Mouse (Mus musculus) heart, adult 8-10 months (tissue): ENCODE measurements around the gene Gm21915. TPM values are rescaled to one million over a fixed set of nuclear protein-coding genes. Genes with fewer than 3 reads are reported as not detected.

Experiments used
- DNase-seq: peaks from one replicate; pipeline ENCODE4 v3.0.0; 2022; ENCODE audit warnings: low spot score
- total RNA-seq, 4 experiments: library from RNA; stranded (reverse); gene quantifications; 2 replicates each; pipeline ENCODE4 v1.2.4; 2022

Gm21915 gene
- total RNA-seq, 4 experiments from 2014 or later, result not detected

DNA sequence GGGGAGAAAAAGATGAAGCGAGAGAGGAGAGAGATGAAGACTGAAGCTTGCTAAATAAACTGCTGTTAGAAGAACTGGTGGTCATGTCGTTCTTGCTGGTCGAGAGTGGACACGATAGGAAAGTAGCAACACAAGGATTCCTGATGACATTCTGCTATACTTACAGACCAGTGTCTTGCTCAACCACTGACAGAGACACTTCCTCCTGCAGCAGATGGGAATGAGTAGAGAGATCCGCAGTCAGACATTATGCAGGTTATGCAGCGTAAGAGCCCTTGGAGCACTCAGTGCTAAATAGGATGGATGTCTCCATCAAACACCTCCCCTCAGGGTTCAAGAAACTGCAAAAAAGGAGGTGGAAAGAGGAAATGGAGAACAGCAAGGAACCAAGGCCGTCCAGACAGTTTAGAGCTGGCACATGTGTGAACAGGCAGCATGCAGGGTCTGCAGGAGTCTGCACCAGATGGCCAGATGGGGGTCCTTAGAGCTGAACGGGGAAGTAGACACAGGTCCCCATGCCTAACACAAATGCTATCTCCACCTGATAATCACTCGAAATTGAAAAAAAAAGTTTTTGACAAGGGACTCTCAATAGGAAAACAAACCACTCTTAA, 4.1 kb upstream of the Gm21915 start:
- no peak for DNase-seq

DNA sequence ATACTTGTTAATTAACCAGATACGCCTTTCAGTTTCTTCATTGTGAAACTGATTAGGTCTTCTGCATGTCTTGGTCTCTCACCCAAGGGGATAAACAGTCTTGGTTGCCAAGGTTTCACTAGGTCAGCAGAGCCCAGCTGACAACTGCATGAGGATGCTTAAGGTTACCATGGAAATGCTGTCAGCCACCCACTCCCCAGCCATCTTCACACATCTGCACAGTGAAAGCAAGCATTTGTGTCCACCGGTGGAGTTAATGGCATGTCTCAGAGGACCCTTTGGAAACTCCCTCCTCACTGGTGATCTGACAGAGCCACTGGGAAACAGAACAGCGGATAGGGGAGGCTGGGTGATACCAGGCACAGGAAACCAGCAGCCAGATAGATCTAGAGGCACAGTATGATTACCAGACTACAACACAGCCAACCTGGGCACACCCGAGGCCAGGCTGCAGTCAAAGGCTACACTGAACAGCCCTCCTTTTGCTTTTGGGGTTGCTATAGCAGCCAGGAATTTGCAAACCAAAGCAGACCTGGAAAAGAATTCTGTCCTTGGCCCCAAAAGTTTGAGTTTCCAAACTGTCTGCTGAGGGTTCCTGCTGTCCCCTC, 1.0 kb downstream of the Gm21915 start:
- no peak for DNase-seq

DNA sequence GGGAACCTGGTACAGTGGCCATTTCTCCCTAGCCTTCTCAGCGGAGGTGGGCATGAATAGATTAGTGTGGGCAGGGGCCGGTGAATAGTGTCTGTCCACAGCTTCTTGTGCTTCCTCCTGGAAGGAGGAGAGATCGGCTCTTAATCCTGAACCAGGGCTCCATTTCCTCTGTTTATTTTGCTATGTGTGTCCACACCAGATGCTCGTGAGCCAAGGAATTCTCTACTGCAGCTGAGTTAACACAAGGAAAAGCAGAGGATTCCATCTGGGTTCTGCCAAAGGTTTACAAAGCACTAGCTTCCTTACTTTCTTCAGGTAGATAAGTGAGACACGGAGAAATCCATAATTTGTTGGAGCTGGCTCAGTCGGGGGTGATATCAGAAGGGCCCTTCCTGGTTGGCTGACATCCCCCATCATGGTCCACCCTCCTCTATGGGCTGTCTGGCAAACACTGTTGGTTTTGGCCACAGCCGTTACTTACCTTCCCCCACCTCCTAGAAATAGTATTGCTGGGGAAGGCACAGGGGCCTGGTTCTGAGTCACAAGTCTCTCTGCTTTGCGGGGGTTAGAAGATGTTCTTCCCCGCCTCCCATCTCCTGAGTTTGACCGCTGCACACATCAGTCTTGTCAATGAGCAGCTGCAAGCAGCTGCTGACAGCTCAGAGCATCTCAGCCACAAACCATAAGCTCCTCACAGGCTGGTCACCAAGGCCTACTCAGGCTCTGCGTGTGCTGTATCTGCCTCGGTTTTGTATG, 5.0 kb downstream of the Gm21915 start:
- no peak for DNase-seq

DNA sequence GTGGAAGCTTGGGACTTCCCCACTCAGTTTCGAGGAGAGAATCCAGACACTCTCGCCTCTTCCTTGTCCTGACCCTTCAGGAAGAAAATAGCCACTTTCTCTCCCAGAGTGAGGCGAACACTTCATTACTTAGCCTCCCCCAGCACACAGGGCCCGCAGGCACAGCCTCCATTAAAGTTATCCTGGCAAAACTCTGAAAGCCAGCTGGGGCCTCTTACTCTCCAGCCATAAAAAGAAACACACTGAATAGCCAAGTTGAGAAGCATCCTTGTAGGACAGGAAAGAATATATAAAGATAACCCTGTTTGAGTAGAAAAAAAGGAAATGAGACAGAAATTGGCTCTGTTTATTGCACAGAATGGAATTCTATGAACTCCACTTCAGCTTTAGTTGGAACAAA, 8.2 kb downstream of the Gm21915 start:
- no peak for DNase-seq

DNA sequence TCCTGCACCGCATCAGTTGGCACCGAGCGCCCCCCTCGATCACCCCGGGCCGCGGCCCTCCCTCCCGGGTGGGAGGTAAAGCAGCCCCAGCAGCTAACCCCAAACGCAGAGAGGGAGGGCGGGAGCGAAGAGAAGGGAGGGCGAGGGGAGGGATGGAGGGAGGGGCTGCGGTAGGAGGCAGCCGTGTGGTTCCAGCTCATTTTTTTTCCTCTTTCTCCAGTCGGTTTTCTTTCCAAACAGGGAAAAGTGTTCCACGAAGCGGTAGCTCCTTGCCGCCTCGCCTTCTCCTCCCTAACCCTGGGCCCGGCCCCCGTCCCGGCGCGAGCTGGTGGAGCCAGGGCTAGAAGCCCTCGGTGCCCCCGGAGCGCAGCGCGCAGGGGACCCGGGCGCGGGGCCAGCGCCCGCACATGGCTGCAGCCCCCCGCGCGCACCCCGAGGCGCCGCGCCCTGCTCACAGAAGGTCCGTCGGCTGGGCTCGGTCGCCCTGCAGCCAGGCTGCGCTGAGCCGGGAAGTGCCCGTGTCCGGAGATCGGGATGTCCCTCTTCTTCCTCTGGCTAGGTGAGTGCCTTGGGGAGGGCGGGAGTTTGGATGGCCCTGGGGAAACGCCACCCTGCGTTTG, 15.5 kb downstream of the Gm21915 start, which contains the start of gene Clmp:
Clmp (plus strand) TSS at position 162 of the 620 bp plus-strand sequence.
- DNase-seq, result no peak

DNA sequence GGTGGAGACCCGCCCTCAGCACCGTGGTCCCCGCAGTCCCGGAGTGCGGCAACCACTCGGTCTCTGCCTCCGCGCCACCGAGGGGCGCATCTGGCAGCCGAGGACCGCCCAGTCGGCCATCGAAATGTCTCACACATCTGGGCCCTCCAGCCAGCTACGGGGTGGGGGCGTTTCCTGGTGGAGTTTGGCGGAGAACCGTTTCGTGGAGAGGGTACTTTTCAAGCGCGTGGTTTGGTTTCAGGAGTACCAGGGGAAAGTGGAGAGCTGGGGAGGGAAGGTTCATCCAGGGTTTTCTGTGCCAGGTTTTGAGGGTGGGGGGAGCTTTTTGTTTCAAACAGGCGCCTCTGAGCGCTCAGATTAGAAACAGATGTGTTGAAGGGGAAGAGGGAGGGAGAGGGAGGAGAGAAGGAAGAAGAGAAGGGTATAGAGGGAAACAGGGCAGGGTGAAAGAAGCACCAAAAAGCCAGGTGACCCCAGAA, 16.0 kb downstream of the Gm21915 start:
- DNase-seq, result no peak

DNA sequence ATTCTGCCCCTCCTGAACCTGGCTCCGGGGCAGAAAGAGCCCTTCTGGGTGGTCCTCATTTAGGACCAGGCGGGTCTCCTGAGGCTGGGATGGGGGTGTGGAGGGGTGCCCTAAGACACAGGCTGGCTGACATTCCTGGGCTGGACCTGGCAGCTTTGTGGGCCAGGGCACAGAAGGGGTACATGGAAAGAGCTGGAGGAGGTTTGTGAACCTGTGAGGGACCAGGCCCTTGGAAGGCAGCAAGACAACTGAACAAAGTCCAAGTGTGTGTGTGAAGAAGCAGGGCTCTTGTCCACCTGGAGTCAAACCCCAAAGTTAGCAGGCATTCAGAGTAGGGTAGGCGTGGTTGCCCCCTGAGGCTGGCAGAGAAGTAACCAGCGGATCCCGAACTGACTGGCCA, 16.6 kb downstream of the Gm21915 start:
- DNase-seq, result no peak

DNA sequence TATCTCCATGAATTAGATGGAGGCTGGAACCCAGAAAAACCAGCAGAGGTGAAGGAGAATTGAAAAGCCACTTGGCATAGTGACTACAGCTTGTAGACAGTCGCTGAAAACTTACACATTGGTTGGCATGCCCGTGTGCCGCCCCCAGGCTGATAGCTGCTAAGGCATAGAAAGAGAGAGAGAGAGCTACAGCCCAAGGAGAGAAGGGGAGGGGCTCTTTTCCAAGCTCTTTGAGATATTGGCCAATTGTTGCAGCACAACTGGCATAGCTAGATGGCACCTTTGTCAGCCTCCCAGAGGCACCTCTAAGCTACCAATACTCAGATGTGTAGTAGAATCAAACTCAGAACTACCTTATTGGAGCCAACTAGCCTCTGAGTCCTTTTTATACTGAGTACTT, 17.1 kb downstream of the Gm21915 start:
- no peak for DNase-seq

DNA sequence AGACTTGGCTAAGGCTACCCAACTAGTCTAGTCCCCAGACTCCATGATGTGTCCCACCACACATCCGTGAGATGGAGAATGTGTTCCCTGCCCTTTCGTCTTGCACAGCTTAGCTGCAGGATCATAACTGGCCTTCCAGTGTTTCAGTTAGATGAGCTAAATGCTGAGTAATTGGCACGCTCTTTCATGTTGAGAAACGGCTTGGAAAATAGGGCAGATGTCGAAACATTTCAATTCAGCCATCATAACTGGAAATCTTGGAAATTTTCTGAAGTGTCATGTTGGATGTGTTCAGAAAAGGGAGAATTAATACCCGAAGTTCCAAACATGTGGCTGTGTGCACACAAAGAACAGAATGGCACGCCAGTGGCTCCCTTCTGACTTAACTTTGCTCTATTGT, 20.1 kb downstream of the Gm21915 start:
- peak; percentile 48 for DNase-seq

DNA sequence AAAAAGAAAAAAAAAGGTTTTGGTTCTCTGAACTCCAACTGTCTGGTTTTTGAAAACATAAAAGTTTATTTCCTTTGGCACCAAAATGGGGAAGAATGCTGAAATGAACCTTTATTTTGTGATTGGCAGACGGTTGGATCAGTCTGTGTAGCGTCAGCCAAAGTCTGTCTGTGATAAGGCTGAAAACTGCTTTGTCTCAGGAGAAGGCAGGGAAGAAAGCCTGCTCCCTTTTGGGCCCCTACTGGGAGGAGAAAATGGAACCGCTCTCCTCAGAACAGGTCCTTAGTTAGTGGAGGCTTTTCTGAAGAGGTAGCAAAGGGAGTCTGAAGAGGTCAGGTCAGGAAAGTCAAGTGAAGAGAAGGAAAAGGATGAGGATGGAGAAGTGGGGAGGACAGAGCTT, 22.6 kb downstream of the Gm21915 start:
- no peak for DNase-seq

DNA sequence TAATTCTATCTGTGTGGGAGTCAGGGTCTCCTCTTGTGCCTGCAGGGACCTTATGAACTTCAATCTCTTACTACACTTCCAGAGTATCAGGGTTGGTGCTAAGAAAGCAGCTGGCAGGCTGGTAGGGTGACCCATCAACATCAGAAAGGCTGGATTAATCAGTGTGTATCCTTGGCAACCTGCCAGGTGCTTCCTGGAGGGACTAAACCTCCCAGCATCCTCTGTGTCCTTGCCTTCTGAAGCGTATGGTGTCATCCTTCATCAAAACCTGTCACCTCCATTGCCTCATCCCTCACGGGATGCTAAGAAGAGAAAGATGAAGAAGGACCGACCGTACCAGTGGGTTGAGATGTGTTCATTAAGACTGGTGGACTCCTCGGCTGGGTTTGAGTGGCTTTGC, 23.4 kb downstream of the Gm21915 start:
- no peak for DNase-seq

DNA sequence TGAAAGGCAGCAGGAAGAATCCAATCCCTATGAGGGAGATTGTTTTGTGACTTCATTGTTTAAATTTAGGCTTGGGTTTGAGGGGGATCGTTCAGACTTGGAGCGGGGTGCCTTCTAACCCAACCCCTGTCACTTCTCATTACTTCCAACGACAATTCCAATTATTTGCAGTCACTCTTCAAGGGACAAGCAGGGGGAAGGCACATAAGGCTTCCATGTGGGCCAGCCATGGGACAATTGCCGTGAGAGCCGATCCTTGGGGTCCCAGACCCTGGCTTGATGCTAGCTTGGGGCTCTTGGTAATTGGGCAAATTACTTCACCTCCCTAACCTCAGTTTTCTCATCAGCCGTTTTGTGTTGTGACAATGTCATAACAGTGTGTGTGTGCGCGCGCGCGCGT, 23.9 kb downstream of the Gm21915 start:
- DNase-seq, result no peak

DNA sequence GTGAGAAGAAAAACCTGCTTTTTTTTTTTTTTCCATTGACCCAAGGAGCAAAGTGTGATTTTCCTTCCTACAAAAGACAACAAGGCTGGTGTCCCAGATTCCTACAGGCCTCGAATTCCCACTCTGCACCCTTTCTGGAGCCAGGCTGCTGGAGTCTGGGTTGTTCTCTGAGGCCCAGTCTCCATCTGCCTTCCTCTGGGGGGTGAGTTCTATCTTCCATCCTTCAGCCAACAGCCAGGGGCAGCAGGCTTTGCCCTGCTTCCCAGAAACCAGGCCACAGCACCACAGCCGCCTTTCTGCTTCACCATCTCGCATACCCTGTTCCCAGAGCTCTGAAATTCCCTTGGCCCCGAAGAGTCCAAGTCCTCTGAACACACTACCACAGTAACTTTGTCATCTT, 25.7 kb downstream of the Gm21915 start:
- no peak for DNase-seq

DNA sequence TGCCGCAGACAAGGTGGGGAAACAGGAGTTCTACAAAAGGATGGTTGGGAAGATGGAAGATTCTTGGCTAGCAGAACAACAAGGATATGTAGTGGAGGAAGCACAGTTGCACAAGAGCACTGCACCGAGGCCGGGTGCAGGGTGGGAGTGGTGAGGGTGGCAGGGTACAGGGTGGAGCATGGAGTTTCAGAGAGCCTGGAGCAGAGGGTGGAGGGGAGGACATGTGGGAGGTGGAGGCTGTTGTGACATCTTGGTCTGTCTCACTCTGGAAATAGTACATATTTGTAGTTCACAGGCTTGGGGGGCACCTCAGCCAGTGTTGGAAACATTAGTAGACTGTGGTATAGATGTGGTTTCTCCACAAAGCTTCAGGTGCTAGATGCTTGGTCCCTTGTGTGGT, 28.8 kb downstream of the Gm21915 start:
- no peak for DNase-seq

DNA sequence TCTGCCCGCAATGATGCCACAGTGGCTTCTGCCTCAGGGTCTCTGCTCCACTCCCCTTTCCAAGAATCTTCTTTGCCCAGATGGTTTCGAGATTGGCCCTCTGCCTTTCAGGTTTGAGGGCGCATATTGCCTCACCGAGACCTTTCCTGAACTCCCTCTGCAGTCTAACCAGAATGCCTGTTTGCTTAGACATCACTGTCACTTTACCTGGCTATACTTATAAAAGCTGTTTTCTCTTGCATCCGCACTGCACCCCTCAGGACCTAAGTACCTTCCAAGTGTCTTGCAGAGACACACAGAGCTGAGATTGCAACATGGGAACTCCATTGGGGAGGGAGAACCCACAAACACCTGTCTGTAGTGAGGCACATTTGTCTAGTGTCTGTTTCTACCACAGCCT, 29.8 kb downstream of the Gm21915 start:
- DNase-seq, result no peak

DNA sequence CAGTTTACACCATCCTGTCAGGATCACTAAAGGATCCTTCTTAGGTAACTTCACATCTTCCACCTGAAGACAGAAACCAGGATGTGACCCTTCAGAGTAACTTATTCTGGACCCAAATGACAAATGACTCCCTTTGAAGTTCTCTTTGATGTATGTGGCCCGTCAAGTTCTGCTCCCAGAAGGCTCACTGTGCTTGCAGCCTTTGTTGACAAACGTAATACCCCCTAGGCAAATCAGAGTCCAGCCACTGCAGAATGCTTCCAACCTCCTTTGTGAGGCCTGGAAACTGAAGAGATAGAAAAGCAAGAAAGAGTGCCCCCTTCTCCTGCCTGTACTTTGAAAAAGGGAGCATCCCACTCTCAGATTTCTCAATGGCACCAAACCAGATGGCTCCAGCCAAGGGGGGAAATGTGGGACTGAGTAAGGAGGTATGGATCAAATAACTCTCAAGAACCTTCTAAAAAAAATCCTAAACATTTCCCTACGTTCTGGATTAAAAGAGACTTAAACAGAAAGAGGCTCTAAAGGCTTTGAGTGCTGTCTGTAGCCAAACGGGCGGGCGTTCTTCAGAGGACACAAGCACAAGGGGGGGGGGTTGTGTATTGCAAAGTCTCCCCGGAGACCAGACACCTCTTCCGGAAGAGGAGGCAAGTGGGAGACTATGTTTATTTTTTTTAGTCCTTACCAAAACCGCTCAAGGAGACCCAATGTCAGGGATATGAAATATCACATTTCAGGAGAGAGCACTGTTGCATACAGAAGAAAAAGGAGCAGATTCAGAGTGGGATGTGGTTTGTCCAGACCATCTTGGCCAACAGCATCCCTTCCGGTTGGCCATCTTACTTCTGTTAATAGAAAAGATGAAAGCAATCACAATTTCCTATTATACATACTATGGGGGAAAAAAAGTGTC, 34.2 kb downstream of the Gm21915 start:
- DNase-seq, result no peak

DNA sequence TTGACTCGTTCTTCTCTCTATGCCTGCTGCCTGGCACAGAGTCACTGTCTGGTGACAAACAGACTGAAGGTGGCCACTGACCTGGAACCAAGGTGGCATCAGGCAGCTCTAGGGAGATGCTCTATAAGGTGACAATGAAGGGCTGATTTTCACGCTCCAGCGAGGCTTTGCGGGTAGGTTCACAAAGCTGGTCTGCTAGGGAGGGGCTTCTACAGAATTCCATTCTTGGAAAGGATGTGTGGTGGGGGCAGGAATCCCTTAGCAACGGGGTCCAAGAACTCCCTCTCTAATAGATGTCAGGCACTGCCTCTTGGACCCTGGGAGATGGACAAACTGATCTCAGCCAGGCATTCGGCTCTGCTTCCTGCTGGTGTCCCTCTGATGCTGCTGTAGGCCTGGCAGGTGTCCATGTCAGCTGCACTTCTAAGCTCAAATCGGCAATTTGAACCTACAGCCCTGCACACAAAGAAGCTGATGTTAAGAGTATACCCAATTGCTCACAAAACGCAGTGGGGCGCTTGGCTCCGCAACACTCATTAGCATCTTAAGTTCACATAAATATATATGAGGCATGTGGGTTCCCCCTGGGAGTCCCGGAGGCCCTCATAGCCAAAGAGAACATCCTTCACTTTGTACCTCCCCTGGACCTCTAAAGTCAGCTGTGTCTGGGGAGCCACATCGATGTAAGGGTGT, 38.2 kb downstream of the Gm21915 start:
- no peak for DNase-seq

DNA sequence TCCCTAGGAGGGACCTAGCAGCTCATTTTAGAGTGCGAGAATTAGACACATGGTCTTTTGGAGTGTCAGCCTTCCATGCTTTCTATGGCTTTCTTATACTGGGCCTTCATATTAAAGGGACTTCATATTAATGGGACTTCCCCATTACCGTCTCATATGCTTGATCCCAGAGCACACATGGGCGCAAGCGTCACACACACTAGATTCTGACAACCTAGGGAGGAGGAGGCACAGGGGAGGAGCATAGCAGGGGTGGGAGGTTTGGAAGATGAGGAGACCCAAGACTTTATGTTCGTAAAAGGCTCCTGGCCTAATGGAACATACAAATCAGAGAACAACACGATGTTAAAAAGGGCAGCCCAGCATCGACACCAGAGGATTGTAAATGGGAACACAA, 38.7 kb downstream of the Gm21915 start:
- no peak for DNase-seq

DNA sequence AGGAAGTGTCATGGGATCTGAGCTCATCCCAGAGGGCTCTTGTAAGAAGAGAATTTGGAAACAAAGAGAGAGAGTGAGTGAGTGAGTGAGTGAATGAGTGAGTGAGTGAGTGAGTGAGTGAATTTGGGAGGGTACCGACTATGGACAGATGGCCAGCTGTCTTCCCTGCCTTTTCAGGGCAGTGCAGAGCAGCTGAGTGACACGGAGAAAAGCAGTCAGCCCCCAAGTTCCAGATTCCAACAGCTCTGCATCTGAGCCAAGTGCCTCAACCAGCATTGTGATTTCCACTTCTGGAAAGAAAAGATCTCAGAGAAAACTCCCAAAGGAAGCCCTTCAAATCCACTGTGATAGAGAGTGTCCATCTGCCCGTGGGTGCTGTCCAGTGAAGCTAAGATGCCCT, 39.2 kb downstream of the Gm21915 start:
- no peak for DNase-seq

DNA sequence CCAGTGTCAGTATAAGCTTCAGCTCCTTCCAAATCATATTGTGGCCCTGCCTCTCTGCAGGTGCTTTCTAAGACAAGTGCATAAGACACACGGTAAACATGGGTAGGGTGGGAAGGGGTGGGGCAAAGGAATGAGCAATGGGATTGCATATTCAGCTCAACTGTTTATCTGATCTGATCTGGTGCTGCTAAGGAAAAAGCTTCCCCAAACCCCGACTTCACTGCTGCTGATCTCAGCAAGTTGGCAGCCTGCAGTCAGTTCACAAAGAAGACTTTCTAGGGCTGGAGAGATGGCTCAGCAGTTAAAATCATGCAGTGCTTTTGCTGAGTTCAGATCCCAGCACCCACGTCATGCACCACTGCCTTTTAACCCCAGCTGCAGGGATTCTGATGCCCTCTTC, 39.6 kb downstream of the Gm21915 start:
- DNase-seq, result no peak

DNA sequence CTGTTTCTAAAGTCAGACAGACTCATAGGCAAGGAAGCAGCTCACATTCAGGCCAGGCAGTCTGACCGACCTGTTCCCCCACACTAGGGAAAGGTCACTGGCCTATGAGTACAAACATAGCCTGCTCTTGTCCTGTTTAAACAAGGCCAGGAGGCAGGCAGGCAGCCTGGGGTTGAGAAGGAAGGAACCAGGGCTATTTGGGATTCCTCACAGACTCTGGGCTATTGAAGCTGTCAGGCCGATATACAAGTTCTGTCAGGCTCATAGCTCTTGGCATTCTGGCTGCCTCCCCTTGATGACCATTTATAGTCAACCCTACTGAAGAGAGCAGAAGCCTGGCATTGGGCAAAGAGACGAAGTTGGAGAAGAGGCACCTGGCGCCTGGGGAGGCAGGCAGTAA, 41.2 kb downstream of the Gm21915 start:
- DNase-seq, result no peak
